Mouse (Mus musculus): ENCODE results near the gene Sp6. TPM values are rescaled to one million over a fixed set of nuclear protein-coding genes. Genes with fewer than 3 reads are reported as not detected.

The Sp6 gene
- polyA plus RNA-seq (2012; rRNA removed): 0.50 and 0.62 TPM in 2 replicates

DNA sequence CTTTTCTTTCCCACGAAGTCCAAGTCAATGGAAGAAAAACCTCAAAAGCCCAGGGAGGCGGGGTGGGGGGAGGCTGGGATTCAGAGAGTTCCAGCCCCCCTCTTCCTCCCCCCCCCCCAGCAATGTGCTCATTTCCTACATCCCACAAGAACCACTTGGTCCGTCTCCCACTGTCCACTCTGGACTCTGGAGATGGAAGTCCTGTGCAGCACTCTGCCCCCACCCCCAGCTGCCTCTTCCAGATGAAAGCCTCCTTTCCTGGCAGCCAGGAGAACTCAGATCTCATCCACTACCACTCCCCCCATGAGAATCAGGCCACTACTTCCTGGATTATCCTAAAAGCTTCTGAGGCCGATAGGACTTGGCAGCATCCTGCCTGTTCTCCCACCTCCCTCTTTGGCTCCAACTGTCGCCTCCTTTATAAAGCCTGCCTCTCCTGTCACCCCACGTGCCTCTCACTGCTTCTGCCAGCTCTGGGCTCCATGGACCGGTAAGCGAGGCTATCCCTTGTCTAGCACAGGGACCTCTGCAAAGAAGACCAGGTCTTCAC is at the start of gene Sp6:
Gene Sp6 (plus strand): TSS at position 274 of the 550 bp plus-strand sequence.
- no peak for DNase-seq (ENCODE audit: extremely low spot score in 1 of 2, low spot score in 1 of 2)

- peak; percentile 77 to 94 for DNase-seq (ENCODE audit: extremely low spot score in 1 of 2, low spot score in 1 of 2)
Measured at GRCm38 (mm10) chr11:96963580-96963979, 49.6 kb upstream of the Sp6 start.

DNA sequence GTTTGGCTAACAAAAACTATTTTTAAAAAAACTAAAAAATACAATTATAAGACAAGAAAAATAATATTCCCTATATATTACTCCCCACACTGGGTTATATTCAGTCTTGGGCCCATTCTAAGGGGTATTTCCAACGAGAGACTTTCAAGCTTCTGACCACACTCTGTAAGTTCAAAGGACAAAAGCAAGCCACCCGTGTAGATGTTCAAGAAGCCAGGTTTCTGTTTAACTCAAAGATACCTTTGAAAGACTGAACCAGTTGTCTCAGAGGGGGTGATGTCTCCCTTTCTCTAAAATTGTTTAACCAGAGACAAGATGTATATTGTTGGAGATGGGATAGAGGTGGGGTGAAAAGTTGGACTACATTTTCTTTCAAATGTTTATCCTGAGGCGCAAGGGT is 47.0 kb upstream of the Sp6 start:
- DNase-seq (ENCODE audit: extremely low spot score in 1 of 2, low spot score in 1 of 2): no peak

DNA sequence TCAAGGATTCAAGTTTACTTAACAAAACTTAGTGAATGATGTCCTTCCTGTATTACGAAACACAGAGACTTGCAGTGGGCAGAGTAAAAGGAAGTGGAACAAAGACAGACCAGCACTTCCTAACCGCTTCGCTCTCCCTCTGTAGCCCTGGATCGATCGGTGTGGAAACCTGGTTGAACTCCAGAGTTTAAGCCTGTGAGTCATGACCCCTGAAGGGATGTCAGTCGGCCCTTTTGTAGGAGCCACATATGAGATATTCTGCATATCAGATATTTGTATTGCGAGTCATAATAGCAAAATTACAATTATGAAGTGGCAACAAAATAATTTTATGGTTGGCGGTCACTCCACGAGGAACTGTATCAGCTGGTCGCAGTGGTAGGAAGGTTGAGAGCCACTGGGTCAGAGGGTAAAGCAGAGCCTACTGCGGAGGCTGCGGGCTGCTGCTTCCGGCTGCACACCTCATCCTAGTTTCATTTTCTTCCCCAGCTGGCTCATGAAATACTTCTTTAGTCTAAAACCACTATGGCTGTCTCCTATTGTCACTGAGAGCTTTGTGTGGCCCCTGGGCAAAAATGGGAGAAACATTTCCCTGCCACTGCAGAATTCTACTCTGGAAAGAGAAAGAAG is 46.2 kb upstream of the Sp6 start:
- DNase-seq (ENCODE audit: extremely low spot score in 1 of 2, low spot score in 1 of 2): no peak

- DNase-seq (ENCODE audit: extremely low spot score in 1 of 2, low spot score in 1 of 2): no peak
Measured at GRCm38 (mm10) chr11:96967544-96968269, 45.5 kb upstream of the Sp6 start.

GRCm38 (mm10) chr11:96968476-96968875 is 44.7 kb upstream of the Sp6 start:
- DNase-seq (ENCODE audit: extremely low spot score in 1 of 2, low spot score in 1 of 2): no peak

GRCm38 (mm10) chr11:96969280-96969722 is 43.9 kb upstream of the Sp6 start:
- DNase-seq (ENCODE audit: extremely low spot score in 1 of 2, low spot score in 1 of 2): no peak

DNA sequence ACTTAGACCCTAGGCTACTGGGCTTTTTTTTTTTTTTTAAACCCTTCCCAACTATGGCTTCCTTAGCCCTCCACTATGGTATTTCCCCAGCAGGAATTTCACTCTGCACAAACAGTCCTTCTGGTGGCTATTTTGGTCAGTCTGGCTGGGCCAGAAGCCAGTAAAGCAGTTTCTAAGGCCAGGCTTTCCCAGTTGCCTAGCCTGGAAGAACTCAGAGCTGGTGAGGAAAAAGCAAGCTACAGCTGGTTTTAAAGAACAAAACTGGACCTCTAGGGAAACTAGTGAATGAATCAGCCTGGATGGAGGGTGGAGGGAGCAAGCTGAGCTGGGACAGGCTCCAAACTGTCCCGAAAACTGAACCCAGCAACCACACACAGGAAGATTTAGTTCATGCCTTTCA is 43.4 kb upstream of the Sp6 start:
- DNase-seq (ENCODE audit: extremely low spot score in 1 of 2, low spot score in 1 of 2): peak in 1 of 2 experiments; percentile 60

DNA sequence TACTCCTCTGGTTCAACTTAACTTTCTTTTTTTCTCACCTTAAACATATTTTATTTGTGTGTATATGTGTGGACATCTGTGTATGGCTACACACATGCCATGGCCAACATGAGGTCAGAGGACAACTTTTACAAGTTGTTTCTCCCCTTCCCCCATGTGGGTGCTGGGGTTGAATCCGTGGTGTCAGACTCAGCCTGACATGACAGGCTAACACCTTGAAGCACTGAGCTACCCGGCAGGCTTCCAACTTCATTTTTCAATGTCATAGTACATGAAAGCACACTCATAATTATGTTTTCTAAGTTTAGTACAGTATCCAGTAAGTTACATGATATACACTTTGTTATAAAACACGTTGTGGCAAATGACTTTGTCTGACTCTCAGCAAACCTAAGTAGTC is 42.9 kb upstream of the Sp6 start:
- DNase-seq (ENCODE audit: extremely low spot score in 1 of 2, low spot score in 1 of 2): no peak

- no peak for DNase-seq (ENCODE audit: extremely low spot score in 1 of 2, low spot score in 1 of 2)
Measured at GRCm38 (mm10) chr11:96972906-96973305, 40.3 kb upstream of the Sp6 start.

GRCm38 (mm10) chr11:96973426-96973964 is 39.7 kb upstream of the Sp6 start:
- DNase-seq (ENCODE audit: extremely low spot score in 1 of 2, low spot score in 1 of 2): no peak

GRCm38 (mm10) chr11:96974813-96975212 is 38.4 kb upstream of the Sp6 start:
- no peak for DNase-seq (ENCODE audit: extremely low spot score in 1 of 2, low spot score in 1 of 2)

- DNase-seq (ENCODE audit: extremely low spot score in 1 of 2, low spot score in 1 of 2): no peak
Measured at GRCm38 (mm10) chr11:96975511-96976378, 37.4 kb upstream of the Sp6 start.

DNA sequence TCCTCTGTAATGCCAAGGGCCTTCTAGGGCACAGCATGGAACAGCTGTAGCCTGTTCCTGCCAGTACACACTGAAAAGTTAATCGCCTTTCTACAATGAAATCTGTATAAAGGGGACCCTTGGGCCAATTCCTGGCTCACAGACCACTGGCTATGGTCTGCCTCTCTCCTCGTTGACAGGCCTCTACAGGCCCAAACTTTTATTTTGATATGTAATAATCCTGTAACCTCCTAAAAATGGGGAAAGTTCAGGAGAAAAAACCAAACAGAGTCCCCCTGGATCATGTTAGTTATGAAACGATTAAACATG is 36.9 kb upstream of the Sp6 start:
- no peak for DNase-seq (ENCODE audit: extremely low spot score in 1 of 2, low spot score in 1 of 2)

GRCm38 (mm10) chr11:96976911-96977591 is 36.1 kb upstream of the Sp6 start:
- peak; percentile 32 to 77 for DNase-seq (ENCODE audit: extremely low spot score in 1 of 2, low spot score in 1 of 2)

DNA sequence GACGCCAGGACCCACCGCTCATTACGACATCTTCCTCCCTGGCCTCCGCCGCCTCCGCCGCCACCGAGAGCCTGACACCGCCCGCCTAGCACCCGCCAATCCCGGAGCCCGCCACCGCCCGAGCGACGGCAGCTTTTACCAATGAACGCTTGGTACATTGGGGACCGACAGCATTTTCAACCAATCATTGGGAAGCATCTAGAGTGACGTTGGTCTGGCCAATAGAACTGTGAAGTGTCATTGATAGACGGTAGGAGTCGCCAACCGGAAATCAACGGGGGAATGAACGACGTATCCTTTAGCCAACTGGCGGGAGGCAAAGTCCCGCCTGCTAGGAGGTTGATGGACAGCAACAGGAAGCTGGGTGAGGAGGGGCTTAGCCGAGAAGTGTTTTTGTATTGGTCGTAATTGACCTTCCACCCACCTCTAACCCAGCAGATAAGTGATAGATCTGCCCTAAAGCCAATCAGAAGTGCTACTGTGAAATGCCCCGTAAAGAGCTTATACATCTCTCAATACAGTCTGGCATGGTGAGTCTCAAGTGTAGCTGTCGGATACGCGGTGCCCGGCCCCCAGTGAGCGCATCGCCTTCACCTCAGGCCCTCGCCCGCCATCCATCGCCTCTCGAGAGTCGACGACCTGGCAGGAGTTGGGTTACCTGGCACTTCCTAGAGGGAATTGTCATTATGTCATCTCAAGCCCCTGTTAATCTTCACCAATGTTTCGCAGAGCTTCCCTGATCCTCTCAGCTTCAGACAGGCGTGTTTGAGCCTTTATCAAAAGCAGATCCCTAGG is 35.4 kb upstream of the Sp6 start:
- peak; percentile 100 for DNase-seq (ENCODE audit: extremely low spot score in 1 of 2, low spot score in 1 of 2)

DNA sequence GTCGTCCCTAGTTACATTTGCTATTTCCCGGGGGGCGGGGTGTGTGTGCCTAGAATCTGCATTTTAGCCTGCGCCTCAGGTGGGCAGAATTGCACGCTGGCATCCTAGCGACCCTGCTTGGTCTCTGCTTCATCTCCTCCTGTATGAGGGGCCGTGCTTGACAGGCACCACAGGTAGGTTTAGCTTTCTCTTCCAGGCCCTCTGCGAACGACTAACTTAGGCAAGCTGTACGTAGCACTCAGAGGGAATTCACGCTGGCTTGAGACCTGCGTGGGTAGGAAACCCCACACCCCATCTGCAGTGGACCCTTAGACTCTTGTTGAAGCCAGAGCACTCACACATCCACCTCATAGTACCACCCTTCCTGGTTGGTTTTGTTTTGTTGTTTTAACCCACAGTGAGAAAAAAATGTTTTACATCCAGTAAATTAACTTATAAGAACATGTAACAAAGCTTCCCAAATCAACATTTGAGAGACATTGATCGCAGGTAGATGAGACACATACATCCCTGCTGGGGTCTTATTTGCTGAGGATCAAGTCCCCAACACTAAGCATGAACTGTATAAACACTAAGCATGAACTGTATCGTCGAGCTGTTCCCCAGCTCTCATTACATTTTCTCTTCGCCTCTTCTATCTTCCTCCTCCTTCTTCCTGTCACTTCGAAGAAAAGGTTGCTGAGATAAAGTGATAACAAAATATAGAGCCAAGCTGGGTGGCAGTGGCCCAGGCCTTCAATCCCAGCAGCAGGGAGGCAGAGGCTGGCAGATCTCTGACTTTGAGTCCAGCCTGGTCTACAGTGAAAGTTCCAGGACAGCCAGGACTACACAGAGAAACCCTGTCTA is 34.6 kb upstream of the Sp6 start:
- no peak for DNase-seq (ENCODE audit: extremely low spot score in 1 of 2, low spot score in 1 of 2)

DNA sequence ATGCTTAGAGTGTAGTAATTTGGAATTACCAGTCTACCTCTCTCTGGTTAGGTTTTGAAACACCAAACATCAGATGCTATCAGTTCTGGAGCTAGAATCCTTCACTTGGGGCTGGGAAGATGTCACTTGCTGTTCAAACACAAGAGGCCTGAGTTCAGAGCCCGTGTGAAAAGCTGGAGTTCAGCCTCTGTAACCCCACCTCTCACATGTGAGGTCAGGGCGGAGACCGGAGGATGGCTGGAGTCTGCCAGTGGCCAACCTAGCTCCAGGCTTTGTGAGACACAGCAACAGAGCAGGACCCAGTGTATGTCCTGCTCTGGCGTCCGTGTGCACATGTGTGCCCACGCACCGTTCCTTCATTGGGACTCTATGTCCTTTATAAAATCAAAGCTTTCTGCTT is 33.9 kb upstream of the Sp6 start:
- DNase-seq (ENCODE audit: extremely low spot score in 1 of 2, low spot score in 1 of 2): no peak

DNA sequence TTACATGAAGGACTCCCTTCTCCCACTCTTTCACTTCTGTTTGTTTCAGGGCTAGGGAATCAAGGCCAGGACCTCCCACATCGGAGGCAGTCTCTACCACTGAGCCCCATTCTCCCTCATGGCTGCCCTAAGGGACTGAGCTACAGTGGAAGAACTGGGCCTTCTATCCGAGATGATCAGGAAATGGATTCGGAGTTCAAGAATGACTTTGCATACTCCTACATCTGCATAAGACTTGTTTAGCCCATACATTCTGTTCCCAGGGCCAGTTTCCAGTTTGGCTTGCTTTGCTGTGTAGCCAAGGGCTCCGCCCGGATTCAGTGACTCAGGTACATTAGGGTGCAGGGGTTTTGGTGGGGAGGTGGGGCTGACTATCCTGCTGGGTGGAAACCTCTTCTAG is 33.2 kb upstream of the Sp6 start:
- no peak for DNase-seq (ENCODE audit: extremely low spot score in 1 of 2, low spot score in 1 of 2)

Measured in frontal cortex, adult 2 months (tissue).